21 mouse cellular contexts compared by ENCODE assay signal in genomic region chr5:122310699-122311098, GRCm38 (mm10). TPM values are rescaled to one million over a fixed set of nuclear protein-coding genes. Genes with fewer than 3 reads are reported as not detected.
DNase-seq lines count a peak whose midpoint lies in the region.
"Had no signal": no experiment of that assay in that cellular context is flagged by ENCODE, and none has a peak within 500 bp of the region (broad histone marks: within the 10 kb centered on the region; RNA-seq: fewer than 3 reads in every experiment).

No protein-coding gene starts in this region.

- H3K4me1 ChIP-seq in heart, embryonic 10.5 days = peaks cover 15% of the 10 kb centered on the region
- H3K4me1 ChIP-seq: limb, embryonic 10.5 days had no signal

- no peak overlapping the region for H3K4me3 ChIP-seq in heart, embryonic 10.5 days
- H3K4me3 ChIP-seq: erythroblast, embryonic 14.5 days; hindbrain, embryonic 12.5 days; limb, embryonic 10.5 days; midbrain, embryonic 10.5 days; neural tube, embryonic 15.5 days; stomach, embryonic 15.5 days had no signal

- WGBS in heart, embryonic 10.5 days = 64% methylated on average over 8 of the region's 8 CpGs

- H3K27ac ChIP-seq in heart, embryonic 10.5 days = peak overlapping the region; percentile 59; the same call in 1 of the 2 replicates
- H3K27ac ChIP-seq: hindbrain, embryonic 12.5 days; limb, embryonic 10.5 days; midbrain, embryonic 10.5 days; neural tube, embryonic 15.5 days; stomach, embryonic 15.5 days had no signal

- no peaks in the 10 kb centered on the region for H3K27me3 ChIP-seq in heart, embryonic 10.5 days (ENCODE audit: insufficient read depth, poor library complexity, severe bottlenecking)
- H3K27me3 ChIP-seq: hindbrain, embryonic 12.5 days; neural tube, embryonic 15.5 days; stomach, embryonic 15.5 days had no signal

- peaks cover 60% of the 10 kb centered on the region for H3K36me3 ChIP-seq in heart, embryonic 10.5 days

- DNase-seq in heart, embryonic 10.5 days (ENCODE audit: low spot score) = no peak
- no peak for DNase-seq in heart, postnatal 36 days
- DNase-seq in spleen, postnatal 36 days (ENCODE audit: low spot score in 2 of 2) = peak; percentile 41 to 42
- DNase-seq in spleen, postnatal 4 days (ENCODE audit: low spot score in 2 of 2) = no peak
- peak; percentile 67 to 76 for DNase-seq in thymus, adult 18-20 months
- no peak for DNase-seq in layer of hippocampus, adult 8-10 months (ENCODE audit: low spot score in 2 of 2)
- no peak for DNase-seq in right cerebral cortex, postnatal 36 days (ENCODE audit: low spot score in 2 of 2)
- no peak for DNase-seq in adrenal gland, postnatal 25 days
- DNase-seq: adrenal gland, adult 8-10 months; cerebellum, adult 11 months; cerebellum, postnatal 25 days; lung, embryonic 14.5 days; lung, postnatal 4 days; right cerebral cortex, postnatal 4 days had no signal

- intact Hi-C loops in heart, postnatal 36 days (cut with DNase I) = no loop called here

- H3K9me3 ChIP-seq in heart, embryonic 10.5 days = no peaks in the 10 kb centered on the region
- H3K9me3 ChIP-seq: G1E; hindbrain, embryonic 12.5 days; limb, embryonic 10.5 days; midbrain, embryonic 10.5 days; neural tube, embryonic 15.5 days; stomach, embryonic 15.5 days had no signal

RNA-seq across cellular contexts. Expression of gene Pptc7, which starts 26.5 kb away (rescaled TPM):
- 9.1 and 9.9 TPM in 2 replicates for polyA plus RNA-seq in heart, embryonic 10.5 days (2016; fragmentation: Nextera tagmentation; extraction: Ambion mirVana)
- 10 to 100 TPM; 89.5 to 98.4 TPM for total RNA-seq in heart, postnatal 36 days (2021)
- total RNA-seq in layer of hippocampus, adult 8-10 months (2022) = 10 to 100 TPM; 41.0 to 48.0 (median 43.7) TPM
- total RNA-seq in adrenal gland, postnatal 25 days (2021) = 48.2 and 52.6 TPM in 2 replicates

RNA-seq across cellular contexts. Expression of gene Rad9b, which starts 43.3 kb away (rescaled TPM):
- 7.0 and 8.8 TPM in 2 replicates for polyA plus RNA-seq in heart, embryonic 10.5 days (2016; fragmentation: Nextera tagmentation; extraction: Ambion mirVana)
- total RNA-seq in heart, postnatal 36 days (2021) = under 1 TPM; 0.57 to 0.94 TPM
- 1 to 10 TPM; 3.2 to 5.0 (median 4.1) TPM for total RNA-seq in layer of hippocampus, adult 8-10 months (2022)
- total RNA-seq in adrenal gland, postnatal 25 days (2021) = 3.9 and 5.1 TPM in 2 replicates
- polyA plus RNA-seq: erythroblast, embryonic 14.5 days had no signal

RNA-seq across cellular contexts. Expression of gene Vps29, which starts 43.5 kb away (rescaled TPM):
- polyA plus RNA-seq in heart, embryonic 10.5 days (2016; fragmentation: Nextera tagmentation; extraction: Ambion mirVana) = 245 and 246 TPM in 2 replicates
- total RNA-seq in heart, postnatal 36 days (2021) = 10 to 100 TPM; 94.4 to 97.5 TPM
- 100 to 1,000 TPM; 164 to 207 (median 188) TPM for total RNA-seq in layer of hippocampus, adult 8-10 months (2022)
- 123 and 135 TPM in 2 replicates for total RNA-seq in adrenal gland, postnatal 25 days (2021)

RNA-seq across cellular contexts. Expression of gene Tctn1, which starts 46.4 kb away (rescaled TPM):
- 2.4 and 3.1 TPM in 2 replicates for polyA plus RNA-seq in heart, embryonic 10.5 days (2016; fragmentation: Nextera tagmentation; extraction: Ambion mirVana)
- total RNA-seq in heart, postnatal 36 days (2021) = 1 to 10 TPM; 4.3 to 4.6 TPM
- total RNA-seq in layer of hippocampus, adult 8-10 months (2022) = 10 to 100 TPM; 14.7 to 17.7 (median 16.1) TPM
- 16.5 and 19.0 TPM in 2 replicates for total RNA-seq in adrenal gland, postnatal 25 days (2021)

Comparison
In these comparisons a context has a peak if more than half of its experiments do, and no peak if none do; other contexts are left out.
1. DNase-seq: peak in spleen, postnatal 36 days (2 of 2) and thymus, adult 18-20 months (2 of 2); none in heart, embryonic 10.5 days (single experiment), heart, postnatal 36 days (0 of 2), spleen, postnatal 4 days (0 of 2), layer of hippocampus, adult 8-10 months (0 of 2), right cerebral cortex, postnatal 36 days (0 of 2) and adrenal gland, postnatal 25 days (single experiment).